Mouse (Mus musculus) adrenal gland, postnatal 25 days (tissue): Measurements from ENCODE around the gene Lrrc41. TPM values are rescaled to one million over a fixed set of nuclear protein-coding genes. Genes with fewer than 3 reads are reported as not detected.

ENCODE experiments used
- DNase-seq: peaks from one replicate; pipeline ENCODE4 v3.0.0; 2021; ENCODE audit warnings: mixed read lengths
- total RNA-seq: library from RNA; stranded (reverse); gene quantifications from 2 replicates; pipeline ENCODE4 v1.2.3, GENCODE M21; 2021

The Lrrc41 gene
- total RNA-seq, 1 experiment from 2014 or later = 62.9 TPM

DNA sequence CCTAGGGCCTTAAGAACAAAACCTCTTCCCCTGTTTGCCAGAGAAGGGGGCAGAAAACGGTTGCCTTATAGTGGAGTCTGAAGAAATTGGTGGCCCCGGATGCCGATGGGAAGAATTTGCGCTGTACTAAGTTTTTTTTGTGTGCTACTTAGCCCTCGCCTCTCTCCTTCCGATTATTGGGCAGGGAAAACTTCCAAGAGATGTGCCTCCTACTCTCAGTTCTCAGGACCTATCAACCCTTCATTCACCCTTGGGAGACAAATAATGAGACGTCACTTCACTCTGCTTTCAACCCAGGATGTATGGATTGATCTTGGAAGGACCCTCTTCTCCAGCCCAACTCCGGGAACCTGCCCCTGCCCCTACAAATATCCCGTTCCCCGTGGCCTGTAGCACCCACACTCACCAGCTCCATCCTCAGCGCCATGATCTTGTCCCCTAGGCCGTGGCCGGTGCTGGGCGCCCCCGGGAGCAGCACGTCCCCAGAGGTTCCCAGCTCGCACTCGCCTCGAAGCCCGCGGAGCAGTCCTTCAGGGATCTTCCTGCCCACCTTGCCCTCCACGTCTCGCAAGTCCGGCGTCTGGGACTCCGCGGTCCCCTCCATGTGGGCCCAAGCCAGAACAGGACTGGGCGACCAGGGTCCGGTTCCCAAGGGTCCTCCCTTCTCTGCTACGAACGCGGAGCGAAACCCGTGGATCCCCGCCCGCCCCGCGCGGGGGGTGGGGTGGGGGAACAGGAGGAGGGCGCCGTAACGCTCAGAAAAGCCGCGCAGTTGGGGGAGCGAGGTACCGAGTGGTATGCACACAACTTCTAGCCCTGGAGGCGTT is 69.0 kb downstream of the Lrrc41 start:
- peak; percentile 81 for DNase-seq

Other genes starting within 250 kb of the Lrrc41 start
- gene Mob3c, start 247.2 kb upstream of the Lrrc41 start, total RNA-seq = 12.0 and 18.9 TPM in 2 replicates
- gene Mknk1, start 236.1 kb upstream of the Lrrc41 start, total RNA-seq = 53.9 and 62.4 TPM in 2 replicates
- gene Kncn, start 190.9 kb upstream of the Lrrc41 start, total RNA-seq = not detected in 2 replicates
- gene 6430628N08Rik, start 184.6 kb upstream of the Lrrc41 start, total RNA-seq = not detected in 2 replicates
- gene Dmbx1, start 135.3 kb upstream of the Lrrc41 start, total RNA-seq = not detected in 2 replicates
- 3.6 and 4.2 TPM in 2 replicates for gene Faah, start 57.3 kb upstream of the Lrrc41 start, total RNA-seq
- gene Nsun4, start 21.4 kb upstream of the Lrrc41 start, total RNA-seq = 29.0 and 29.3 TPM in 2 replicates
- gene Uqcrh, start 198 bp upstream of the Lrrc41 start, total RNA-seq = 491 and 520 TPM in 2 replicates
- 2.9 and 3.9 TPM in 2 replicates for gene Rad54l, start 48.4 kb downstream of the Lrrc41 start, total RNA-seq
- gene Pomgnt1, start 48.6 kb downstream of the Lrrc41 start, total RNA-seq = 64.0 and 65.8 TPM in 2 replicates
- gene Lurap1, start 76.1 kb downstream of the Lrrc41 start, total RNA-seq = 7.6 and 8.2 TPM in 2 replicates
- not detected in 2 replicates for gene Tspan1, start 92.3 kb downstream of the Lrrc41 start, total RNA-seq
- not detected in 2 replicates for gene 1700042G07Rik, start 98.1 kb downstream of the Lrrc41 start, total RNA-seq
- gene Gm49337, start 98.1 kb downstream of the Lrrc41 start, total RNA-seq = not detected in 2 replicates
- gene Pik3r3, start 146.3 kb downstream of the Lrrc41 start, total RNA-seq = 16.8 and 17.7 TPM in 2 replicates